Mouse (Mus musculus) C2C12 (cell line): Measurements from ENCODE around the gene Sgsm2.

Experiments
- CTCF ChIP-seq: IDR thresholded peaks from one replicate; pipeline ENCODE4 v1.5.1; 2011; ENCODE audit not compliant: control insufficient read depth, insufficient read depth, insufficient read length
- MAX ChIP-seq: IDR thresholded peaks from one replicate; pipeline ENCODE4 v1.6.1; 2011; ENCODE audit warnings: mild to moderate bottlenecking, control low read depth

GRCm38 (mm10) chr11:74841366-74841765, 55.5 kb downstream of the Sgsm2 start:
- TF ChIP-seq CTCF = no peak
- TF ChIP-seq MAX = no peak
